Mouse (Mus musculus) neural tube, embryonic 14.5 days (tissue): ENCODE measurements around the gene Agap3. TPM values are rescaled to one million over a fixed set of nuclear protein-coding genes. Genes with fewer than 3 reads are reported as not detected.

Experiments used
- ATAC-seq: fragments of 200-750 bp; cut with Nextera tagmentation; 2 replicates; pipeline ENCODE4 v1.8.0; 2017; ENCODE audit warnings: low read depth, mild to moderate bottlenecking, moderate TSS enrichment, moderate library complexity
- H3K27ac ChIP-seq: fragments of 300-500 bp; sonication (generic); 2 replicates; pipeline ENCODE4 v1.5.1; 2014; ENCODE audit warnings: low read depth, mild to moderate bottlenecking, control low read depth, low read length, moderate library complexity, mixed read lengths
- H3K27me3 ChIP-seq: fragments of 300-500 bp; sonication (generic); 2 replicates; pipeline ENCODE4 v1.6.1; 2014; ENCODE audit warnings: low read length; ENCODE audit not compliant: control insufficient read depth, insufficient read depth
- H3K36me3 ChIP-seq: fragments of 300-500 bp; sonication (generic); 2 replicates; pipeline ENCODE4 v1.6.1; 2014; ENCODE audit warnings: low read length, mixed read lengths; ENCODE audit not compliant: control insufficient read depth, insufficient read depth
- H3K4me1 ChIP-seq: fragments of 300-500 bp; sonication (generic); 2 replicates; pipeline ENCODE4 v1.6.1; 2014; ENCODE audit warnings: low read length; ENCODE audit not compliant: control insufficient read depth, insufficient read depth
- H3K4me2 ChIP-seq: fragments of 300-500 bp; sonication (generic); 2 replicates; pipeline ENCODE4 v1.6.1; 2014; ENCODE audit warnings: mild to moderate bottlenecking, low read depth, low read length, control low read depth
- H3K4me3 ChIP-seq: fragments of 300-500 bp; sonication (generic); 2 replicates; pipeline ENCODE4 v1.5.1; 2014; ENCODE audit warnings: low read depth, low read length, control low read depth, mixed read lengths
- H3K9ac ChIP-seq: fragments of 300-500 bp; sonication (generic); replicated peaks from 2 replicates; pipeline ENCODE4 v1.6.1; 2014; ENCODE audit warnings: low read depth, mild to moderate bottlenecking, control low read depth, low read length, mixed read lengths
- H3K9me3 ChIP-seq: fragments of 300-500 bp; sonication (generic); 2 replicates; pipeline ENCODE4 v1.6.1; 2016; ENCODE audit warnings: low read length; ENCODE audit not compliant: control insufficient read depth
- WGBS: fragments of 180-500 bp; shearing (Covaris S2); extraction: QIAGEN DNeasy Blood & Tissue Kit; methylation state at CpG from one replicate; pipeline ENCODE4 v1.1.7; 2014; 5-methylcytosine and 5-hydroxymethylcytosine counted together
- polyA plus RNA-seq: library from polyadenylated mRNA; unstranded; fragments of >200 nt; fragmentation: Nextera tagmentation; extraction: Ambion mirVana; gene quantifications from 2 replicates; pipeline ENCODE4 v1.2.1, GENCODE M21; 2014

The Agap3 gene
- polyA plus RNA-seq, 1 experiment from 2014 or later, result 59.3 TPM

DNA sequence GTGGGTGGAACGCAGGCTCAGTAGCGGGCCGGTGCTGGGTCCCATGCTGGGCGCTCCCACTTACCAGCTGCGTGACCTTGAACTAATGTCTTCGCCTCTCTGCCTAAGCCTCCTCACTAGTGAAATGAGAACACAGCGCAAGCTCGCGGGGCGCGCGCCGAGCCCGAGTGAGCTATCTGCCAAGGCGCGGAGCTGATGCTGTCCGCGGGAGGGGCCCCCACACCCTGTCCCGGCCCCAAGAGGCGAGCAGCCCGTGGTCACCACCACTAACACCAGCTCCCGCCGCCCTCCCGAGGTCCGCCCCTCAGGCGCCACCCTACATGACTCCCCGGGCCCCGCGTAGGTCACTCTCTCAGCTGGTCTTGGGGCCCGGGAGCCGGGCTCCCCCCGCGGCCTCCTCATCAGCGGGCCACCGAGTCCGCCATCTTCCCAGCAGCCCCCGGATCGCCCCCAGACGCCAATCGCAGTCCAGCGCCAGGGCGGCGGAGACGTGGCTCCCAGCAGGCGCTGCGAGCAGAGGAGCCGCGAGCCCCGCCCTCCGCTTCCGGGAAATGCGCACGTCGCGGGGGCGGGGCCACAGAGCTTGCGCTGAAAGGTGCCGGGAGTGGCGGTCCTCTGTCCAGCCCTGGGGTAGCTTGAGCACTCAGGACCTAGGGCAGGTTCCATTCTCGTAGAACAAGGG is 7.1 kb upstream of the Agap3 start, which contains the start of gene Fastk:
Gene Fastk (minus strand): TSS at position 542 of the 682 bp plus-strand sequence.
- WGBS, result under 1% methylated on average over 58 of the region's 60 CpGs
- ATAC-seq, result peak; percentile 78
- H3K27ac ChIP-seq, result peak within 1 kb of the TSS; percentile 88

DNA sequence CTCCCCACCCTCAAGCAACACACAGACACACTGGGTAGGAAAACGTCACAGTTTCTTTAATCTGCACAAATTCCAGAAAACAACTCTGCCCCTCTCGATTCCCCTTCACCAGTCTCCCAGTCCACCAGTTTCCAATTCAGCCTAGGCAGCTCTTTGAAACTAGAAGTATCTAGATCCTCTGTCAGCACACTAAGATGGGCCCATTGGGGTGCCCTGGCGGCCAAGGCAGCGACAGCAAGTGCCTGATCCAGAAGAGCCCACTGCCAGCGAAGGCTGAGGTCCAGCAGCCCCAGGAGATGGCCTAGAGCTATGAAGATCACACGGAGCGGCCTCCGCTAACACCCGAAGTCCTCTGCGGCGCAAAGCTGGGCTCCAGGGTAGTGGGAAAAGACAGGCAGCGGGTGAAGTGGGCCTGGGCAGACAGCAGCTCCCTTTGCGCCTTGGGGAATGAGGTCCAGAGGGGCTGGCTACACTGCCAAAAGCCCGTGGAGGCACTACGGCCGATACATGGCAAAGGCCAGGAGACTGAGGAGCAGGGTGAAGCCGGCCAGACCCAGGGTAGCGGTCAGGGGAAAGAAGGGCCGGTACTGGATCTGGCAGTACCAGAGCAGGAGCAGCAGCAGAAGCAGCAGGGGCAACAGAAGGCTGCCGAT is 6.4 kb upstream of the Agap3 start:
- peak overlapping the region; percentile 91 for H3K9ac ChIP-seq
- peaks cover 19% of the 10 kb centered on the region for H3K4me1 ChIP-seq
- H3K9me3 ChIP-seq, result no peaks in the 10 kb centered on the region
- peak overlapping the region; percentile 88 for H3K27ac ChIP-seq
- 0 out of 2 replicates have a peak, but pooled peaks have one; percentile 1 for ATAC-seq
- no peaks in the 10 kb centered on the region; the same call in 1 of the 2 replicates for H3K27me3 ChIP-seq
- H3K4me3 ChIP-seq, result peak overlapping the region; percentile 89
- peaks cover 2% of the 10 kb centered on the region; the same call in 1 of the 2 replicates for H3K36me3 ChIP-seq
- H3K4me2 ChIP-seq, result peak overlapping the region; percentile 89
- 61% methylated on average over 20 of the region's 20 CpGs for whole genome bisulfite sequencing

More for the DNA sequence above, 7.1 kb upstream of the Agap3 start, which contains the start of gene Fastk:
- Histone ChIP-seq H3K27me3 (no peaks in the 10 kb centered on the region; the same call in 1 of the 2 replicates), H3K4me1 (peaks cover 19% of the 10 kb centered on the region), H3K4me3 (peak within 1 kb of the TSS; percentile 89), H3K4me2 (peak within 1 kb of the TSS; percentile 89), H3K36me3 (peaks cover 7% of the 10 kb centered on the region; the same call in 1 of the 2 replicates), H3K9me3 (no peaks in the 10 kb centered on the region), H3K9ac (peak within 1 kb of the TSS; percentile 91)

DNA sequence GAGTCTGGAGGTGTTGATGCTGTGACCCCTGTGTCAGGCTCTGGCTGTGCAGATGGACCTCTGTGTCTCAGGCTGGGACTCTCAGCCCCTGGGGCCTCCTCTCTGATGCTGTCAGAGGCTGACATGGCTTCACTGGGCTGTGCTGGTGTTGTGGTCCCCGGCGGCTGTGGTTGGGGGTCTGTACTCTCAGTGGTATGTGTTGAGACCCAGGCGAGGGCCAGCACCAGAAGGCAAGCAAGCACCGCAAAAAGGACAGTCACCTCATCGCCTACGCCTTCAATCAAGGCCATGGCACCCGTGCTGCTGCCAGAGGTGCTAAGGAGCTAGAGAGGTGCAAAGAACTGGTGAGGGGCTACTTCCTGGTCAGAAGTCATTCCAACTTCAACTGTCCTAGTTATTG is 5.3 kb upstream of the Agap3 start:
- H3K27ac ChIP-seq, result no peak overlapping the region
- H3K36me3 ChIP-seq, result no peaks in the 10 kb centered on the region; the same call in 1 of the 2 replicates
- peak overlapping the region; percentile 92; the same call in 1 of the 2 replicates for H3K4me2 ChIP-seq
- ATAC-seq, result no peak
- no peak overlapping the region for H3K9ac ChIP-seq
- WGBS, result 93% methylated on average over 7 of the region's 7 CpGs
- H3K4me1 ChIP-seq, result peaks cover 22% of the 10 kb centered on the region
- no peak overlapping the region for H3K4me3 ChIP-seq
- H3K27me3 ChIP-seq, result no peaks in the 10 kb centered on the region; the same call in 1 of the 2 replicates
- no peaks in the 10 kb centered on the region for H3K9me3 ChIP-seq

DNA sequence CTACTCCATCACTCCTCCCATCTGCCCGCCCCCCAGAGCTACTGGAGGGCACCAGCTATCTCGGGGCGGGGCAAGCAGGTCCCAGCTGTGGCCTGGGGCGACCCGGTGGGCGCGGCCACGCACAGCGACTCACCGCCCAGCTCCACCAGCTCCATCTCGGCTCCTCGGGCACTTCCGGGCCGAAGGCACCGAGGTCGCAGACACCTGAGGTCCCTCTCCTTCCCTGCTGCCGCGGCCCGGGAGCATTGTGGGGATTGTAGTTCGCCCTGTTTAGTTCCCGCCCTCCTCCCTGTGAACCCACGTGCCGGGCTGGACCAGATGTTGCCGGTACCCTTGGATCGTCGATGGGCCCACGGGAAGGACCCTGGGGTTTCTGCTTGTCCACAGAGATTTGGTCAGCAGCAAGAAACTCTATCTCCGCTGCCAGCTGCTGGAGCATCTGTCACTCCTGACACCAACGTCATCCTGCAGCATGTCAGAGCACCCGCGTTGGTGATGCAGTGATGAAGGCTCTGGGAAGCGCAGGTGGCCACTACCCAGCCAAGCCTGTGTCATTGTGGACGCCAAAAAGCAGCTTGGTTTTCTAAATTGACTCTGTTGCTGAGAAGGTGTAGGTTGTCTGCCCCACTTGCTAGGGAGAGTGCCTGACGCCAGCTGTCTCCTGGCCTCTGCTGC is 4.2 kb upstream of the Agap3 start, which contains the start of gene Tmub1:
Gene Tmub1 (minus strand): TSS at position 231 of the 675 bp plus-strand sequence.
- peak; percentile 52 for ATAC-seq
- Histone ChIP-seq H3K27ac (0 out of 2 replicates have a peak within 1 kb of the TSS, but pooled peaks have one; percentile 22), H3K4me1 (peaks cover 22% of the 10 kb centered on the region), H3K36me3 (no peaks in the 10 kb centered on the region; the same call in 1 of the 2 replicates), H3K9me3 (no peaks in the 10 kb centered on the region), H3K4me3 (peak within 1 kb of the TSS; percentile 64), H3K9ac (peak within 1 kb of the TSS; percentile 63), H3K4me2 (peak within 1 kb of the TSS; percentile 92), H3K27me3 (no peaks in the 10 kb centered on the region; the same call in 1 of the 2 replicates)
- 1% methylated on average over 32 of the region's 34 CpGs for WGBS

- 3% methylated on average over 30 of the region's 66 CpGs for WGBS
- Histone ChIP-seq H3K27me3 (no peaks in the 10 kb centered on the region; the same call in 1 of the 2 replicates), H3K4me1 (peaks cover 39% of the 10 kb centered on the region), H3K4me3 (peak overlapping the region; percentile 91), H3K9ac (peak overlapping the region; percentile 96), H3K4me2 (peak overlapping the region; percentile 95), H3K36me3 (no peaks in the 10 kb centered on the region), H3K27ac (peak overlapping the region; percentile 96), H3K9me3 (no peaks in the 10 kb centered on the region)
- peak; percentile 72 for ATAC-seq
These were observed 530 bp upstream of the Agap3 start for GRCm38 (mm10) chr5:24451264-24452029.

DNA sequence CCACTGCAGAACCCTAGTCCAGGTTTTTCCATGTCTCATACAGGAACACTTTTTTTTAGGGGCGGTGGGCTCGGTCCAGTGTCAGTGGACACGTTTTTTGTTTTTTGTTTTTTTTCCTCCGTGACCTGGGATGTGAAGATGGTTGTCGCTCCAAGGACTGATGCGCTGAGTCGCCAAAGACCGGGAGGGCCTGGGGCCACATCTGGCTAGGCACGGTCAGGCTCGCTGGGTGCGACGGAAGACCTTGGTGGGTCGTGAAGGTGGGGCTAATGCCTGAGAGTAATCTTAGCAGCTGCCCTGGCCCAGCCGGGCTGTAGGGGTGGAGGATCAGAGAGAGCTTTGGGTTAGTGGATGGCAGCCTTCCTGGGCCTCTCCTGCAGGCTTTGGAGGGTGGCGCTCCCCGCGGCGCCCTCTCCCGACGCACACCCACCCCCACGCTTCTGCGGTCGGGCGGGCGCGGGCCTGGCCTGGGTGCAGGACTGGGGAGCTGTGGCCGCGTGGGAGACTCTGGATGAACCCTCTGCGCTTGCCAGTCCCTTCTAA is 785 bp downstream of the Agap3 start:
- Histone ChIP-seq H3K36me3 (no peaks in the 10 kb centered on the region), H3K9me3 (no peaks in the 10 kb centered on the region), H3K27me3 (no peaks in the 10 kb centered on the region; the same call in 1 of the 2 replicates), H3K4me2 (peak overlapping the region; percentile 95), H3K4me1 (peaks cover 39% of the 10 kb centered on the region), H3K27ac (peak overlapping the region; percentile 96), H3K4me3 (peak overlapping the region; percentile 91), H3K9ac (peak overlapping the region; percentile 96)
- under 1% methylated on average over 29 of the region's 29 CpGs for WGBS
- peak; percentile 15; the same call in 1 of the 2 replicates for ATAC-seq

- Histone ChIP-seq H3K9ac (peak overlapping the region; percentile 96), H3K27ac (peak overlapping the region; percentile 96), H3K4me3 (peak overlapping the region; percentile 91), H3K4me1 (peaks cover 36% of the 10 kb centered on the region), H3K4me2 (peak overlapping the region; percentile 95), H3K27me3 (no peaks in the 10 kb centered on the region; the same call in 1 of the 2 replicates), H3K36me3 (no peaks in the 10 kb centered on the region), H3K9me3 (no peaks in the 10 kb centered on the region)
- 0 out of 2 replicates have a peak, but pooled peaks have one; percentile 0 for ATAC-seq
- under 1% methylated on average over 5 of the region's 5 CpGs for WGBS
These were observed 1.5 kb downstream of the Agap3 start for GRCm38 (mm10) chr5:24453283-24453984.
